Mouse (Mus musculus): ENCODE measurements around the gene Vps53. TPM values are rescaled to one million over a fixed set of nuclear protein-coding genes. Genes with fewer than 3 reads are reported as not detected.
A peak's percentile ranks its signal among the peaks of the same experiment; 100 is the strongest.

Vps53 gene
- total RNA-seq, 2 experiments from 2014 or later, result 9.4 to 13.0 TPM

GRCm38 (mm10) chr11:76178726-76179494 is 537 bp downstream of the Vps53 start:
- peak; percentile 84 for ATAC-seq (replicated peaks; ENCODE audit: low FRiP score, poor library complexity, severe bottlenecking)

- ATAC-seq (replicated peaks; ENCODE audit: low FRiP score, poor library complexity, severe bottlenecking), result no peak
These were observed 9.2 kb downstream of the Vps53 start for GRCm38 (mm10) chr11:76170207-76170606.

DNA sequence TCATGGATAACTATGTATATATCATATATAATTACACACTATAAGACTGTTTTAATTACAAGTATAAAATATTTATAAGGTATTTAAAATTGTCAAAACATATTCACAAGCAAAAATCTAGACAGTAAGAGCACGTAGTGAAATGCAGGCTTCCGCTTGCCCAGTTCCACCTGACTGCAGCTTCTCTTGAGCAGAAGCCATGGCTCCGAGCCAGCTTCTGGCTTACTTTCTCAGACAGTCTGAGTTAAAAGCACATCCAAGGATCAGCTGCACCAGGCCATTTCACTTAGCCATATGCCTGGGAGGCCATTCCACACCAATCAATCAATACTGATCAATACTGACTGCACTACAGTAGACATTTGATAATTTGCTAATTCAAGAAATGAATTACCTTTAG is 10.5 kb downstream of the Vps53 start:
- no peak for ATAC-seq (replicated peaks; ENCODE audit: low FRiP score, poor library complexity, severe bottlenecking)

DNA sequence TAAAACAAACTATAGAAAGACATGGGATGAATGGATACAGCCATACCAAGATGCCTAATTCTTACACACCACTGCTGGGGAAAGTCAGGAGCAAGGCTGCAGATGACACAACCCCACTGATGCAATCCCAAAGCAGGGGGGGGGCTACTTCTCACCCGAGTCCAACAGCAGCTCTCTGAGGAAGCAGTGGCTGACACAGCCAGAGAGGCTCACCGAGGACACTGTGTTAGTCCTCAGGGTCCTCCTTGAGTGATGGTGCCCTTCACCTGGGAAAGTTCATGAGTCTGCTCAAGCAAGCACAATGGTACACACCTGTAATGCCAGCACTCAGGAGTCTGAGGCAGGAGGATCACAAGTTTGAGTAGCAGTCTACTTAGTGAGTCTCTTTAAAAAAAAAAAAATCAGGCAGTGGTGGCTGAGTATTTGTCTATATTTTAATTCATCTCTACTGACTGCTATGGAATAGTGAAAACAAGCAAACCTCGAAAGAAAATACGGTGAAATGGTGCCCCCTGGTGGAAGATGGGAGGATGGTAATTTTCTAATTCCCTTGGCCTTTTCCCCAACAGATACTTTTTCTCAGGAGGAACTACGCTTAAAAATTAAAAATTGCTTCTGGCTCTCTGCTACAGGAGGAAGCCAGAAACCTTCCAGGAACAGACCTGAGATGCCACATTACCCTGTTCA is 12.2 kb downstream of the Vps53 start:
- peak; percentile 59 for ATAC-seq (replicated peaks; ENCODE audit: low FRiP score, poor library complexity, severe bottlenecking)

- no peak for ATAC-seq (replicated peaks; ENCODE audit: low FRiP score, poor library complexity, severe bottlenecking)
These were observed 12.8 kb downstream of the Vps53 start for GRCm38 (mm10) chr11:76166657-76167056.

GRCm38 (mm10) chr11:76160251-76160650 is 19.2 kb downstream of the Vps53 start:
- ATAC-seq (replicated peaks; ENCODE audit: low FRiP score, poor library complexity, severe bottlenecking), result no peak

- ATAC-seq (replicated peaks; ENCODE audit: low FRiP score, poor library complexity, severe bottlenecking), result no peak
These were observed 21.1 kb downstream of the Vps53 start for GRCm38 (mm10) chr11:76158375-76158774.

- no peak for ATAC-seq (replicated peaks; ENCODE audit: low FRiP score, poor library complexity, severe bottlenecking)
These were observed 24.6 kb downstream of the Vps53 start for GRCm38 (mm10) chr11:76154861-76155260.

DNA sequence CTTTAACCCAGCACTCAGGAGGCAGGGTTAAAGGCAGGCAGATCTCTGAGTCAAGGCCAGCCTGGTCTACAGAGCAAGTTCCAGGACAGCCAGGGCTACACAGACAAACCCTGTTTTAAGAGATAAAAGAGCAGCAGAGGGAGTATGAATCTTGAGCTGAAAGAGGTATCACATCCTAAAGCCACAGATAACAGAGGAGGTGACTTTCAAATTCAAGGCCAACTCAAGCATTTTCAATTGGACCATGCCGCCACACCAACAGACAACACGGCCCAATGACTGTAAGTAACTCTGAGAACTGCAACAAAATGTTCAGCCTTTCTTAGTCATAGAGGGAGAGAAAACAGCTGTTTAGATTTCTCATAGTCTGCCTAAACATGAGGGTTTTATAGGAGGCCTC is 25.2 kb downstream of the Vps53 start:
- ATAC-seq (replicated peaks; ENCODE audit: low FRiP score, poor library complexity, severe bottlenecking), result no peak

GRCm38 (mm10) chr11:76153236-76153951 is 26.1 kb downstream of the Vps53 start:
- ATAC-seq (replicated peaks; ENCODE audit: low FRiP score, poor library complexity, severe bottlenecking), result no peak

DNA sequence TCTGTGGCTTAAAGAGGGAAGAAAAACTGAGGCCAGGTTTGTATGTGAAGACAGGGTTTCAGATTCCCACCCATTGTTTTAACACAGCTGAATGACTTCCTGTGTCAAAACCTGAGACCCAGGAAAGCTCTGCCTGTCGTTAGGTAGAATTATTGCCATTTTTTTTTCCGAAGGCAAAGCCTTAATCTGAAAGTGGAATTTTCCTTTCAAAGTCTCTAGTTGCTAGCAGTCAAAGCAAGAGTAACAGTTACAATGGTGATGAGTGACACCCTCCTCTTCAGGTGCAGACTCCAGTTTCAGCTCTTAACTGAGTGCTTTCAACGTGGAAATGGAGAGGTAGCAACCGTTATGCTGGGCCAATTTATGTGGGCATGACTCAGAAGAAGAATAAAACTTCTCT is 28.5 kb downstream of the Vps53 start:
- ATAC-seq (replicated peaks; ENCODE audit: low FRiP score, poor library complexity, severe bottlenecking), result no peak

DNA sequence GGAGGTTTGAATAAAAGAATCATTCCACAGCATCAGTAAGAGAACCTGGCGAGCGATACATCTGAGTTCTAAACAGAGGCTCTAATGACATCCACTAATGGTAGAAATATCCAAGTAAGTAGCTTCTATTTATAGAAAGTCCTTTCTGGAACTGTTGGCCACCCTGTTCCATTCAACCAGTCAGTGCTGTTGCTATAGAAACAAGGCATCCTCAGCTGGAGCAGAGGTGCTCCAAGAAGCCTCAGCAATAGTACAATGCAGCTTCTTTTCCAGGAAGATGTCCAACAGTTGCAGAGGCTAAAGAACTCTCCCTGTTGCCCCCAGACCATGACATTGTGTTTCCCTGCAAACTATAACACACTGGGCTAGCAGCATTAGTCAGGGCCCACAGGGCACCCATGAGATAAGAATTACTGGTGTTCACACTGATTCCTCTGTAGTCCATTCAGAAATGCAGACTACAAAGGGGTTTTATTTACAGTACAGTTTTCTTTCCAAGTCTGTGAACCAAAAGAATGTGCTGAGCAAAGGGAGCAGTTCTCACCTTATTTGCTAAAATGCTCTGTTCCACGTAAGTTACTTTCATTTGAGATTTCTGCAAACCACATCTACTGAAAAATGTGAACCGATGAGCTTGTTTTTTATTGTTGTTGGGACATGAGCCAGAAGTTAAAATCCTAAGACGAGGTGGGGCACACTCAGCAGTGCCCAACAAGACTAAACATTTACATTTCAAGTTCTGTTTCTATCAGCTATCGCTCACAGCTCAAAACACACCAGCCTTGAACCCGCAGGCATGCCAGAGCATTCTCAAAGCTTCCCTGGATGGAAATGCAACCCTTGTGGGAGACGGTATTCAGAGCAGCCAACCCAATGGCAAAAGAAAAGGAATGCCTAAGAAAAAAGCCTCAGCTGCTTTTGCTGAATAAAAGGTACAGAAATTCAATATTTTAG is 31.1 kb downstream of the Vps53 start:
- ATAC-seq (replicated peaks; ENCODE audit: low FRiP score, poor library complexity, severe bottlenecking), result no peak

- ATAC-seq (replicated peaks; ENCODE audit: low FRiP score, poor library complexity, severe bottlenecking), result no peak
These were observed 33.0 kb downstream of the Vps53 start for GRCm38 (mm10) chr11:76146187-76147010.

GRCm38 (mm10) chr11:76145169-76145568 is 34.3 kb downstream of the Vps53 start:
- ATAC-seq (replicated peaks; ENCODE audit: low FRiP score, poor library complexity, severe bottlenecking), result no peak

DNA sequence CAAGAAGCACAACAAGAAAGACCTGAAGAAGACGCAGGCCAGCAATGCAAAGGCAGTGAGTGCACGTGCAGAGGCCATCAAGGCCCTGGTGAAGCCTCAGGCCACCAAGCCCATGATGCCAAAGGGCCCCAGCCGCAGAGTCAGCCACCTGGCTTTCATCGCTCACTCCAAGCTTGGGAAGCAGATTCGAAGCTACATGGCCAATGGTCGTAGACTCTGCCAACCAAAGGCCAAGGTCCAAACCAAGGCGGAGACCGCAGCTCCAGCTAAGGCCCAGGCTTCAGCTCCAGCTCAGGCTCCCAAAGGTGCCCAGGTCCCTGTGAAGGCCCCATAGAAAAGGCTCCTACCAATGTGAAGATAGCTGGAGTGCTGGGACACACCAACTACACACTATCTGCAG is 35.1 kb downstream of the Vps53 start:
- ATAC-seq (replicated peaks; ENCODE audit: low FRiP score, poor library complexity, severe bottlenecking), result no peak

GRCm38 (mm10) chr11:76137996-76138395 is 41.5 kb downstream of the Vps53 start:
- no peak for ATAC-seq (replicated peaks; ENCODE audit: low FRiP score, poor library complexity, severe bottlenecking)

GRCm38 (mm10) chr11:76135641-76136437 is 43.6 kb downstream of the Vps53 start:
- no peak for ATAC-seq (replicated peaks; ENCODE audit: low FRiP score, poor library complexity, severe bottlenecking)

DNA sequence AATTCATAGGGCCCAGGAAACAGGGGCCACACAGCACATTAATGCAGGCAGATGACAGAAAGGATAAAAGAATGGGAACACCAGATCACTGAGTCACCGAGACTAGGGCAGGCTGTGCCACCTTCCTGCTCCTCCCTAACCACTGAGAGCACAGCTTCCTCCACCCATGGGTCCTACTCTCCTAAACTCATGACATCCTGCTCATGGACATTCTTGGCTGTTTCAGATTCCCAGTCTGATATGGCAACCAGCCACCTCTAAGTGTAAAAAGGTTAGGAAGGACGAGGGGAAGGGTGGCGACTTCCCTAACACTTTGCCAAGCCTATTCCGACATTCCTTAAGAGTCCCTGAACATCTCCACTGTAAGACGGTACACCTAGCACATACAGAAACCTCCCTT is 48.6 kb downstream of the Vps53 start:
- no peak for ATAC-seq (replicated peaks; ENCODE audit: low FRiP score, poor library complexity, severe bottlenecking)

Measured in erythroblast, adult 5-6 weeks (primary cell).